Comparison of ENCODE assay signal across 14 mouse cellular contexts in genomic region chr12:77698088-77698487, GRCm38 (mm10).
DNase-seq lines count a peak whose midpoint lies in the region; ATAC-seq lines count a peak whose summit lies in the region.
"Had no signal": no experiment of that assay in that cellular context is flagged by ENCODE, and none has a peak within 500 bp of the region (broad histone marks: within the 10 kb centered on the region; RNA-seq: fewer than 3 reads in every experiment).

No protein-coding gene starts in this region.

- H3K4me1 ChIP-seq in hindbrain, embryonic 13.5 days (replicated peaks): peaks cover 29% of the 10 kb centered on the region
- H3K4me1 ChIP-seq in hindbrain, embryonic 14.5 days (replicated peaks; ENCODE audit: control insufficient read depth, insufficient read depth, low read length): peaks cover 4% of the 10 kb centered on the region; the same call in 1 of the 2 replicates
- H3K4me1 ChIP-seq: hindbrain, embryonic 15.5 days had no signal

- H3K27me3 ChIP-seq in hindbrain, embryonic 13.5 days: no peaks in the 10 kb centered on the region
- H3K27me3 ChIP-seq in hindbrain, embryonic 14.5 days (ENCODE audit: control insufficient read depth, insufficient read depth, low read length): no peaks in the 10 kb centered on the region
- H3K27me3 ChIP-seq: hindbrain, embryonic 15.5 days had no signal

- H3K9me3 ChIP-seq in hindbrain, embryonic 13.5 days: no peaks in the 10 kb centered on the region
- no peaks in the 10 kb centered on the region for H3K9me3 ChIP-seq in hindbrain, embryonic 14.5 days (ENCODE audit: control insufficient read depth, low read length)
- H3K9me3 ChIP-seq: hindbrain, embryonic 15.5 days had no signal

- intact Hi-C loops in heart, postnatal 10 days (cut with DNase I): no loop called here

- DNase-seq in hindbrain, embryonic 14.5 days (ENCODE audit: low spot score): no peak
- DNase-seq in 3T3-L1 (ENCODE audit: low read depth, low spot score): peak; percentile 39
- DNase-seq in B cell, adult 2 months: peak; percentile 48 to 49
- peak; percentile 53 to 64 for DNase-seq in heart, postnatal 10 days
- no peak for DNase-seq in yolk sac, embryonic 10.5 days (ENCODE audit: low spot score)
- DNase-seq in adrenal gland, postnatal 4 days (ENCODE audit: low spot score in 2 of 2): no peak
- DNase-seq: adrenal gland, postnatal 14 days; cerebellum, adult 11 months; kidney, postnatal 25 days; layer of hippocampus, postnatal 36 days; lung, adult 18-20 months had no signal

- ATAC-seq in hindbrain, embryonic 13.5 days (ENCODE audit: low FRiP score): 0 out of 2 replicates have a peak, but pooled peaks have one; percentile 21
- no peak; the same call in 1 of the 2 replicates for ATAC-seq in hindbrain, embryonic 14.5 days (ENCODE audit: low FRiP score)

- no peak overlapping the region for H3K27ac ChIP-seq in hindbrain, embryonic 13.5 days
- H3K27ac ChIP-seq in hindbrain, embryonic 14.5 days: no peak overlapping the region
- H3K27ac ChIP-seq: hindbrain, embryonic 15.5 days had no signal

- no peaks in the 10 kb centered on the region for H3K36me3 ChIP-seq in hindbrain, embryonic 13.5 days
- no peaks in the 10 kb centered on the region for H3K36me3 ChIP-seq in hindbrain, embryonic 14.5 days (replicated peaks; ENCODE audit: control insufficient read depth, insufficient read depth)
- H3K36me3 ChIP-seq: hindbrain, embryonic 15.5 days had no signal

- H3K9ac ChIP-seq in hindbrain, embryonic 13.5 days: no peak overlapping the region
- H3K9ac ChIP-seq in hindbrain, embryonic 14.5 days: no peak overlapping the region
- H3K9ac ChIP-seq: hindbrain, embryonic 15.5 days had no signal

- no peak overlapping the region for H3K4me2 ChIP-seq in hindbrain, embryonic 13.5 days
- no peak overlapping the region for H3K4me2 ChIP-seq in hindbrain, embryonic 14.5 days (replicated peaks)
- H3K4me2 ChIP-seq: hindbrain, embryonic 15.5 days had no signal

- H3K4me3 ChIP-seq in hindbrain, embryonic 13.5 days: no peak overlapping the region
- no peak overlapping the region for H3K4me3 ChIP-seq in hindbrain, embryonic 14.5 days (replicated peaks; ENCODE audit: low read length)
- H3K4me3 ChIP-seq: erythroblast, embryonic 14.5 days; hindbrain, embryonic 15.5 days had no signal

- WGBS in hindbrain, embryonic 13.5 days: 66% methylated on average over 7 of the region's 7 CpGs
- 64% methylated on average over 7 of the region's 7 CpGs for WGBS in hindbrain, embryonic 14.5 days

Comparison
In these comparisons a context has a peak if more than half of its experiments do, and no peak if none do; other contexts are left out.
1. DNase-seq: peak in 3T3-L1 (single experiment), B cell, adult 2 months (2 of 2) and heart, postnatal 10 days (2 of 2); none in hindbrain, embryonic 14.5 days (single experiment), yolk sac, embryonic 10.5 days (single experiment) and adrenal gland, postnatal 4 days (0 of 2).